Mouse (Mus musculus) hindbrain, postnatal 0 days (tissue): ENCODE measurements around the gene Sapcd1. TPM values are rescaled to one million over a fixed set of nuclear protein-coding genes. Genes with fewer than 3 reads are reported as not detected.

Experiments
- ATAC-seq: fragments of 200-750 bp; cut with Nextera tagmentation; 2 replicates; pipeline ENCODE4 v1.8.0; 2017; ENCODE audit warnings: mild to moderate bottlenecking, moderate TSS enrichment, moderate library complexity
- DNase-seq: peaks from one replicate; pipeline ENCODE4 v3.0.0-alpha.2; 2015; ENCODE audit warnings: low spot score
- H3K27ac ChIP-seq: fragments of 300-500 bp; sonication (generic); 2 replicates; pipeline ENCODE4 v1.5.1; 2014; ENCODE audit warnings: mild to moderate bottlenecking
- H3K27me3 ChIP-seq: fragments of 300-500 bp; sonication (generic); 2 replicates; pipeline ENCODE4 v1.6.1; 2014; ENCODE audit warnings: low read length, mixed read lengths; ENCODE audit not compliant: insufficient read depth
- H3K36me3 ChIP-seq: fragments of 300-500 bp; sonication (generic); 2 replicates; pipeline ENCODE4 v1.6.1; 2014; ENCODE audit warnings: low read length, mixed read lengths; ENCODE audit not compliant: insufficient read depth
- H3K4me1 ChIP-seq: fragments of 300-500 bp; sonication (generic); 2 replicates; pipeline ENCODE4 v1.6.1; 2014; ENCODE audit warnings: antibody characterized with exemption, low read length, mixed read lengths; ENCODE audit not compliant: insufficient read depth
- H3K4me2 ChIP-seq: fragments of 300-500 bp; sonication (generic); 2 replicates; pipeline ENCODE4 v1.6.1; 2014; ENCODE audit warnings: low read depth, mild to moderate bottlenecking, low read length, moderate library complexity, mixed read lengths
- H3K4me3 ChIP-seq: fragments of 300-500 bp; sonication (generic); 2 replicates; pipeline ENCODE4 v1.5.1; 2014; ENCODE audit warnings: low read length
- H3K9ac ChIP-seq: fragments of 300-500 bp; sonication (generic); replicated peaks from 2 replicates; pipeline ENCODE4 v1.6.1; 2014; ENCODE audit warnings: mild to moderate bottlenecking, low read length, moderate library complexity, mixed read lengths
- H3K9me3 ChIP-seq: fragments of 300-500 bp; sonication (generic); 2 replicates; pipeline ENCODE4 v1.6.1; 2016; ENCODE audit warnings: low read length, mixed read lengths
- CTCF ChIP-seq: IDR thresholded peaks from 2 replicates; pipeline ENCODE4 v1.5.1; 2016; ENCODE audit warnings: antibody characterized with exemption, control low read depth, low read depth
- whole genome bisulfite sequencing: fragments of 180-500 bp; shearing (Covaris S2); extraction: QIAGEN DNeasy Blood & Tissue Kit; methylation state at CpG from one replicate; pipeline ENCODE4 v1.1.7; 2014; 5-methylcytosine and 5-hydroxymethylcytosine counted together
- polyA plus RNA-seq: library from polyadenylated mRNA; unstranded; fragments of >200 nt; fragmentation: Nextera tagmentation; extraction: Ambion mirVana; gene quantifications from 2 replicates; pipeline ENCODE4 v1.2.1, GENCODE M21; 2015
- total RNA-seq: library from RNA; depleted of rRNA; stranded (reverse); fragments of >200 nt; gene quantifications from 2 replicates; pipeline ENCODE4 v1.2.3, GENCODE M21; 2014; rRNA removed

Sapcd1 gene
- total and polyA plus RNA-seq, 2 experiments from 2014 or later: 2.1 to 2.4 TPM

- Histone ChIP-seq H3K27ac (peak within 1 kb of the TSS; percentile 94), H3K36me3 (peaks cover 15% of the 10 kb centered on the region; the same call in 1 of the 2 replicates), H3K27me3 (no peaks in the 10 kb centered on the region), H3K4me1 (peaks cover 7% of the 10 kb centered on the region), H3K9ac (peak within 1 kb of the TSS; percentile 79), H3K9me3 (no peaks in the 10 kb centered on the region), H3K4me3 (peak within 1 kb of the TSS; percentile 79), H3K4me2 (peak within 1 kb of the TSS; percentile 78)
- under 1% methylated on average over 56 of the region's 58 CpGs for WGBS
- DNase-seq (peak; percentile 95), ATAC-seq (peak; percentile 96)
- TF ChIP-seq CTCF: no peak
Measured at GRCm38 (mm10) chr17:34981690-34982180, 46.1 kb downstream of the Sapcd1 start, which contains the start of gene Lsm2. Lsm2 (plus strand) TSS chr17:34981862.

- peak overlapping the region; percentile 94; the same call in 1 of the 2 replicates for H3K27ac ChIP-seq
- peak overlapping the region; percentile 79 for H3K4me3 ChIP-seq
- ATAC-seq (no peak), DNase-seq (peak; percentile 70)
- peak; percentile 66 for TF ChIP-seq CTCF
- peaks cover 5% of the 10 kb centered on the region; the same call in 1 of the 2 replicates for H3K36me3 ChIP-seq
- H3K4me1 ChIP-seq: peaks cover 7% of the 10 kb centered on the region
- WGBS: 13% methylated on average over 2 of the region's 2 CpGs
- H3K27me3 ChIP-seq: no peaks in the 10 kb centered on the region
- no peaks in the 10 kb centered on the region for H3K9me3 ChIP-seq
- peak overlapping the region; percentile 78 for H3K4me2 ChIP-seq
- H3K9ac ChIP-seq: peak overlapping the region; percentile 79; the same call in 1 of the 2 replicates
Measured at GRCm38 (mm10) chr17:34980655-34981054, 47.2 kb downstream of the Sapcd1 start.

GRCm38 (mm10) chr17:34979631-34980030 is 48.2 kb downstream of the Sapcd1 start:
- Histone ChIP-seq H3K9ac (no peak overlapping the region), H3K27me3 (no peaks in the 10 kb centered on the region)
- TF ChIP-seq CTCF: no peak

GRCm38 (mm10) chr17:34978239-34978638 is 49.6 kb downstream of the Sapcd1 start:
- H3K4me1 ChIP-seq: peaks cover 7% of the 10 kb centered on the region
- no peak for TF ChIP-seq CTCF
- ATAC-seq: no peak
- no peak overlapping the region for H3K4me3 ChIP-seq
- WGBS: 90% methylated on average over 27 of the region's 27 CpGs
- H3K27ac ChIP-seq: no peak overlapping the region
- H3K36me3 ChIP-seq: no peaks in the 10 kb centered on the region
- no peak for DNase-seq
- H3K4me2 ChIP-seq: no peak overlapping the region
- H3K9ac ChIP-seq: no peak overlapping the region
- no peaks in the 10 kb centered on the region for H3K27me3 ChIP-seq
- H3K9me3 ChIP-seq: no peaks in the 10 kb centered on the region

More at GRCm38 (mm10) chr17:34979631-34980030, 48.2 kb downstream of the Sapcd1 start:
- no peaks in the 10 kb centered on the region for H3K36me3 ChIP-seq
- WGBS: 94% methylated on average over 4 of the region's 4 CpGs
- no peak overlapping the region for H3K4me3 ChIP-seq
- H3K4me1 ChIP-seq: peaks cover 7% of the 10 kb centered on the region
- H3K9me3 ChIP-seq: no peaks in the 10 kb centered on the region
- DNase-seq: no peak
- H3K4me2 ChIP-seq: no peak overlapping the region
- no peak for ATAC-seq
- no peak overlapping the region for H3K27ac ChIP-seq

- WGBS: 91% methylated on average over 20 of the region's 20 CpGs
- ATAC-seq: no peak
Measured at GRCm38 (mm10) chr17:34977000-34977399, 50.8 kb downstream of the Sapcd1 start.

More at GRCm38 (mm10) chr17:34977000-34977399, 50.8 kb downstream of the Sapcd1 start:
- H3K27ac ChIP-seq: no peak overlapping the region
- TF ChIP-seq CTCF: no peak
- no peak overlapping the region for H3K9ac ChIP-seq
- no peaks in the 10 kb centered on the region for H3K9me3 ChIP-seq
- DNase-seq: no peak
- H3K4me2 ChIP-seq: no peak overlapping the region
- no peak overlapping the region for H3K4me3 ChIP-seq
- peaks cover 3% of the 10 kb centered on the region for H3K4me1 ChIP-seq
- H3K36me3 ChIP-seq: no peaks in the 10 kb centered on the region
- H3K27me3 ChIP-seq: no peaks in the 10 kb centered on the region

Other genes starting within 250 kb of the Sapcd1 start
Only the 30 nearest of the 46 such genes appear.
- not detected in 2 replicates for gene Gm20547, start 146.0 kb downstream of the Sapcd1 start, total RNA-seq
- gene Gm20547, start 146.0 kb downstream of the Sapcd1 start, polyA plus RNA-seq: not detected in 2 replicates
- gene C2, start 129.8 kb downstream of the Sapcd1 start, total RNA-seq: 5.4 and 7.8 TPM in 2 replicates
- gene C2, start 129.8 kb downstream of the Sapcd1 start, polyA plus RNA-seq: 5.5 and 6.0 TPM in 2 replicates
- 309 and 317 TPM in 2 replicates for gene Ehmt2, start 129.5 kb downstream of the Sapcd1 start, total RNA-seq
- 57.4 and 57.6 TPM in 2 replicates for gene Ehmt2, start 129.5 kb downstream of the Sapcd1 start, polyA plus RNA-seq
- 0.22 TPM in 1 of 2 replicates, not detected in the other for gene Slc44a4, start 113.5 kb downstream of the Sapcd1 start, total RNA-seq
- 0.18 and 0.25 TPM in 2 replicates for gene Slc44a4, start 113.5 kb downstream of the Sapcd1 start, polyA plus RNA-seq
- gene Neu1, start 96.8 kb downstream of the Sapcd1 start, total RNA-seq: 50.9 and 93.9 TPM in 2 replicates
- gene Neu1, start 96.8 kb downstream of the Sapcd1 start, polyA plus RNA-seq: 42.9 and 43.1 TPM in 2 replicates
- gene Hspa1b, start 68.8 kb downstream of the Sapcd1 start, total RNA-seq: 15.2 and 20.4 TPM in 2 replicates
- 0.51 and 0.55 TPM in 2 replicates for gene Hspa1b, start 68.8 kb downstream of the Sapcd1 start, polyA plus RNA-seq
- gene Gm20481, start 58.1 kb downstream of the Sapcd1 start, total RNA-seq: not detected in 2 replicates
- not detected in 2 replicates for gene Gm20481, start 58.1 kb downstream of the Sapcd1 start, polyA plus RNA-seq
- gene Hspa1a, start 55.9 kb downstream of the Sapcd1 start, total RNA-seq: 25.0 and 29.0 TPM in 2 replicates
- 13.6 and 14.7 TPM in 2 replicates for gene Hspa1a, start 55.9 kb downstream of the Sapcd1 start, polyA plus RNA-seq
- 0.99 and 1.4 TPM in 2 replicates for gene Hspa1l, start 55.3 kb downstream of the Sapcd1 start, total RNA-seq
- gene Hspa1l, start 55.3 kb downstream of the Sapcd1 start, polyA plus RNA-seq: 0.76 TPM in 2 replicates
- 35.5 and 43.1 TPM in 2 replicates for gene Lsm2, start 46.2 kb downstream of the Sapcd1 start, total RNA-seq
- gene Lsm2, start 46.2 kb downstream of the Sapcd1 start, polyA plus RNA-seq: 106 and 110 TPM in 2 replicates
- gene Vars, start 27.0 kb downstream of the Sapcd1 start, total RNA-seq: 128 TPM in 2 replicates
- gene Vars, start 27.0 kb downstream of the Sapcd1 start, polyA plus RNA-seq: 39.9 and 41.7 TPM in 2 replicates
- gene Vwa7, start 11.4 kb downstream of the Sapcd1 start, total RNA-seq: 0.68 and 1.2 TPM in 2 replicates
- 0.11 and 0.18 TPM in 2 replicates for gene Vwa7, start 11.4 kb downstream of the Sapcd1 start, polyA plus RNA-seq
- gene Msh5, start 18.7 kb upstream of the Sapcd1 start, total RNA-seq: 1.1 and 6.4 TPM in 2 replicates
- gene Msh5, start 18.7 kb upstream of the Sapcd1 start, polyA plus RNA-seq: 2.2 and 3.1 TPM in 2 replicates
- 56.9 and 59.5 TPM in 2 replicates for gene Clic1, start 21.9 kb upstream of the Sapcd1 start, total RNA-seq
- 81.9 and 88.5 TPM in 2 replicates for gene Clic1, start 21.9 kb upstream of the Sapcd1 start, polyA plus RNA-seq
- 216 and 228 TPM in 2 replicates for gene Ddah2, start 31.0 kb upstream of the Sapcd1 start, total RNA-seq
- 322 and 331 TPM in 2 replicates for gene Ddah2, start 31.0 kb upstream of the Sapcd1 start, polyA plus RNA-seq
- not detected in 2 replicates for gene Ly6g6c, start 37.4 kb upstream of the Sapcd1 start, total RNA-seq
- gene Ly6g6c, start 37.4 kb upstream of the Sapcd1 start, polyA plus RNA-seq: not detected in 2 replicates
- not detected in 2 replicates for gene Mpig6b, start 38.2 kb upstream of the Sapcd1 start, total RNA-seq
- 0.18 TPM in 2 replicates for gene Mpig6b, start 38.2 kb upstream of the Sapcd1 start, polyA plus RNA-seq
- gene Ly6g6e, start 48.9 kb upstream of the Sapcd1 start, total RNA-seq: not detected in 2 replicates
- 0.44 TPM in 1 of 2 replicates, not detected in the other for gene Ly6g6e, start 48.9 kb upstream of the Sapcd1 start, polyA plus RNA-seq
- 0.78 TPM in 1 of 2 replicates, not detected in the other for gene Ly6g6d, start 50.0 kb upstream of the Sapcd1 start, total RNA-seq
- 1.3 and 1.9 TPM in 2 replicates for gene Ly6g6d, start 50.0 kb upstream of the Sapcd1 start, polyA plus RNA-seq
- gene Ly6g6f, start 57.6 kb upstream of the Sapcd1 start, total RNA-seq: not detected in 2 replicates
- 0.26 TPM in 1 of 2 replicates, not detected in the other for gene Ly6g6f, start 57.6 kb upstream of the Sapcd1 start, polyA plus RNA-seq
- 129 and 158 TPM in 2 replicates for gene Abhd16a, start 61.2 kb upstream of the Sapcd1 start, total RNA-seq
- gene Abhd16a, start 61.2 kb upstream of the Sapcd1 start, polyA plus RNA-seq: 121 TPM in 2 replicates
- not detected in 2 replicates for gene Ly6g5c, start 80.3 kb upstream of the Sapcd1 start, total RNA-seq
- gene Ly6g5c, start 80.3 kb upstream of the Sapcd1 start, polyA plus RNA-seq: not detected in 2 replicates
- 1.7 and 2.0 TPM in 2 replicates for gene Ly6g5b, start 87.4 kb upstream of the Sapcd1 start, total RNA-seq
- 0.76 and 1.2 TPM in 2 replicates for gene Ly6g5b, start 87.4 kb upstream of the Sapcd1 start, polyA plus RNA-seq
- gene Gpank1, start 93.4 kb upstream of the Sapcd1 start, total RNA-seq: 13.1 and 14.1 TPM in 2 replicates
- gene Gpank1, start 93.4 kb upstream of the Sapcd1 start, polyA plus RNA-seq: 18.1 and 19.1 TPM in 2 replicates
- gene Csnk2b, start 94.0 kb upstream of the Sapcd1 start, total RNA-seq: 257 and 289 TPM in 2 replicates
- 332 and 350 TPM in 2 replicates for gene Csnk2b, start 94.0 kb upstream of the Sapcd1 start, polyA plus RNA-seq
- gene D17H6S53E, start 98.4 kb upstream of the Sapcd1 start, total RNA-seq: 14.0 and 29.7 TPM in 2 replicates
- 9.4 and 11.6 TPM in 2 replicates for gene D17H6S53E, start 98.4 kb upstream of the Sapcd1 start, polyA plus RNA-seq
- gene Apom, start 104.0 kb upstream of the Sapcd1 start, total RNA-seq: 0.37 TPM in 1 of 2 replicates, not detected in the other
- 0.35 TPM in 1 of 2 replicates, not detected in the other for gene Apom, start 104.0 kb upstream of the Sapcd1 start, polyA plus RNA-seq
- gene Bag6, start 107.2 kb upstream of the Sapcd1 start, total RNA-seq: 320 and 368 TPM in 2 replicates
- 50.0 and 55.8 TPM in 2 replicates for gene Bag6, start 107.2 kb upstream of the Sapcd1 start, polyA plus RNA-seq
- 218 and 223 TPM in 2 replicates for gene Prrc2a, start 136.9 kb upstream of the Sapcd1 start, total RNA-seq
- gene Prrc2a, start 136.9 kb upstream of the Sapcd1 start, polyA plus RNA-seq: 92.6 and 99.2 TPM in 2 replicates
- gene Aif1, start 148.1 kb upstream of the Sapcd1 start, total RNA-seq: 0.21 and 2.4 TPM in 2 replicates
- 9.5 and 10.9 TPM in 2 replicates for gene Aif1, start 148.1 kb upstream of the Sapcd1 start, polyA plus RNA-seq